Mouse (Mus musculus): Measurements from ENCODE around the gene Gabra2.

Gabra2 gene

DNA sequence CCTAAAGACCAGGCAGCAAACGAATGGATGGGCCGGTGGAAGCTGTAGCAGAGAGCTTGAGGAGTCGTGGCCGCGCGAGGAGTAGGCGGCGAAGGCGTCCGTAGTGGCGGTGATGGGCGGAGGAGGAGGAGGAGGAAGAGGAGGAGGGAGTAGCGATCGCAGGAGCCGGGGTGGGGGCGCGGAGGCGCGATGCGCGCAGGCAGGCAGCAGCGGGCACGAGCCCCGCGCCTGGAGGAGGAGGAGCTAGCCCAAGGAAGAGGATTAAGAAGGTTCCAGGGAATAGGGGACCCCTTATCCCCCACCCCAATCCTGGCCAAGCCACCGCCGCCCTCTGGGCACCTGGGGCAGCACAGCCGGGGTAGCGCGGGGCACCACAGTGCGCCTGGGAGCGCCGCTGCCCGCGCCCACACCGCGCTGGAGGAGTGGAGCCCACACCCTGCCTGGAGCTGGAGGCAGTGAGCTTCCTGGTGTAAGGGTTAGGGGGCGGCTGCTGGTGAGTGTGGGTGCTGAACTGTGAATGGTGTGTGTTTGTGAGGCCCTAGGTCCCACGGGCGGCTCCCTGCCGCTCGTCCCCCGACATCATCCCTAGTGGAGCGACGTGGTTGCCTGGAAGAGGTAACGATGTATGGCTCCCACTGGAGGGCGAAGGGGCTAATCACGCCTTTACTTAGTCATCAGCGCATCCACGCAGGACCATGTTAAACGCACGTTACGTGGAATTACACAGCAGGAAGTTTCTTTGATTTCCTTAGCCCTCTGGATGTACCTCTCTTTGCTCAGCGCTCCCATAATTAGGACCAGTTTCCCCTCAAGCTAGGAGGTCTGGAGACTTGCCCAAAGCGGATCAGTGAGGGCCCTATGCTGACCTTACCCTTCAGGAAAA is at the start of gene Gabra2:
Gabra2 (minus strand) TSS at position 125 of the 883 bp plus-strand sequence.
- no peak for DNase-seq (ENCODE audit: low spot score in 2 of 2)

DNA sequence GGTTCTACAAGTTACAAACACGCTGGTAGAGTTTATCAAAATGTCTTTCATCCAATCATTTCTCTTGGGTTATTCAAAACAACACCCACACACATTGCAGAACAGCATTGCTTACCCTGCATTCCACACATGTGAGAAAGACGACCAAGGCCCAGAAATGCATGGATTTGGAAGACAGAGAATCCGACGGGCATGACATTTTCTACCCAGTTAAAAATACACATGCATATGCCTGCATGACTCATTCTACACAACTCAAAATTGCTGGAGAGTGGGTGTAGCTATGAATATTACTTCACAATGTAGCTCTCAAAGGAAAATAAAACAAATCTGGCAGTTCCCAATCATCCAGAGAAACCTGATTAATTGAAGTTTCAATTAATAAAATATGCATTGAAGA is 41.0 kb upstream of the Gabra2 start:
- no peak for DNase-seq (ENCODE audit: low spot score in 2 of 2)

DNA sequence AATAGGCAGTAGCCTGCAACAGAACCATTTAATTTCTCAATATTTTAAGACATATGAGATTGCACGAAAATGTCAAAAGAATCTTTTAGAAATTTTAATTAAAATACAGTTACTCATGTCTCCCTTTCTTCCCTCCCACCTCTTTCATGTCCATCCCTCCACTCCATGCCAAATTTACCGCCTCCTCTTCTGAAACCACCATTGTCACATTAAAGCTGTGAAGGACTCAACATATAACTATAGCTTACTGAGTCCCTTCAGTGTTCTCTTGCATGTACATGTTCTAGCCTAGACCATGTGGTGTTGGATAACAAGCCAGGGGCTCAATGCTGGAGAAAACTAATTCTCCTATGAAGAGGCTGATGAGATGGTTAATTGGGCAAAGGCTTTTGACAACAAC is 40.2 kb upstream of the Gabra2 start:
- no peak for DNase-seq (ENCODE audit: low spot score in 2 of 2)

DNA sequence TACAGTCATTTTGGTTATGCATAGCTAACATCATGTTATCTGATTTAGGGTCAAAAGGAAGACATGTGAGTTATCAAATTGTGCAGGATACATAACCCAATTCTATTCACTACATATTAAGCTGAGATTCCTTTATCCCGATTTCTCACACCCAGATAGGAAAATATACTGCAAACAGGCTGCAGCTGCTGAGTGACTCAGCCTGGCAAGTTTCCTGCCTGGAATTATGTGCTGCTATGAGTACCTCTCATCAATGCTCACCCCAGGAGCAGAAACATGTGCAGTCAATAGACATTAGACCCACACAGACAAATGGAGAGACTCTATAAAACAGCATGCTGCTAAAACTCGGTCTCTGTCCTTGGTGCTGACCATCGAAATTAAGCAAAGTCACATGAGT is 32.1 kb upstream of the Gabra2 start:
- no peak for DNase-seq (ENCODE audit: low spot score in 2 of 2)

DNA sequence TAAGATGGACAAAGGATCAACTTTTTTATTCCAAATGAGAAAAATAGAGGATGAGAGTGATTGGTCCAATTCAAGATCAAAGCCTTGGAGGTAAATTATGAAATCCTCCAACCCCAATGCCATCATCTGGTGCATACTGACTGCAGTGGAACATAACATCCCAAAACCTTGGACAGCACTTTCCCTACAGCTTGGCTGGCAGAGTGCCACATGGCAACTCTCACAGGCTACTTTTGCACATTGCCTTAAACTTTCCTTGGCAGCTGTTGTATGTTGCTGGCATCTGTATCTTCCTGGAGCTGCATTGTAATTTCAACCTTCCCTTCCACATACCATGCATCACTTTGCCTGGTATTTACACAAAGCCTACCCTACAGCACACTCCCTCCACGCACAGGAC is 19.6 kb upstream of the Gabra2 start:
- peak in 1 of 2 experiments; percentile 12 for DNase-seq (ENCODE audit: low spot score in 2 of 2)

DNA sequence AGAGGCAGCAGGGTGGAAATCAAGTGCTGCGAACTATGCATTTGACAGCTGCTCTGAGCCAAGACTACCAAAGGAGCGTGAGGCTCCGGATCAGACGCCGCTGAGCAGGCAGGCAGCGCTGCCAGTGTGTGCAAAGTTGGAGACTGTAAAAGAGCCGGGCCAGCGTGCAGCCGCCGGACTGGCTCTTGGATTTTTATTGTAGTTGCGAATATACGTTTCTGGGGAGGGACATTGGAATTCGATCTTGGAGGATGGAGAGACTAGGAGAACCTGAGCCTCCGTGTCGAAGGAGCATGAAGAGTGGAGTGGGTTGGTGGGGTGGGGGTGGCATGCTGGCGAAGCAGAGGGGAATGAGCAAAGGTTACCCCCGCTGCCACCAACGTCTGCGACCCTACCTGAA is 469 bp downstream of the Gabra2 start:
- no peak for DNase-seq (ENCODE audit: low spot score in 2 of 2)

DNA sequence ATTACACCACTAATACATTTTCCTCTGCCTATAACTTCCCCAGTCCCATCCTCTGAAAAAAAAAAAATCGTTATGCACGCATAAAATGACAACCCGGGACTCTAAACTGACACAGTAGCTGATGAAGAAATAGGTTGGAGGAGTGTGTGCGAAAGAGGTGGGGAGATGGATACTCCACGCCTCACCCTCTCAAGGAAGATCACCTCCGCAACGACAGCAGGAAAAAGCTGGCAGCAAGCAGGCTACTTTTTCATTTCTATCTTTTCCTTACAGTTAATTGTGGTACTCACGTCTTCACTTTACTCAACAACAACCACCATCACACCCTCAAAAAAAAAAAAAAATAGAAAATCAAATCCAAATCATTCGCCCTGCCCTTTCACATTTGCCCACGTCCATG is 873 bp downstream of the Gabra2 start:
- no peak for DNase-seq (ENCODE audit: low spot score in 2 of 2)

DNA sequence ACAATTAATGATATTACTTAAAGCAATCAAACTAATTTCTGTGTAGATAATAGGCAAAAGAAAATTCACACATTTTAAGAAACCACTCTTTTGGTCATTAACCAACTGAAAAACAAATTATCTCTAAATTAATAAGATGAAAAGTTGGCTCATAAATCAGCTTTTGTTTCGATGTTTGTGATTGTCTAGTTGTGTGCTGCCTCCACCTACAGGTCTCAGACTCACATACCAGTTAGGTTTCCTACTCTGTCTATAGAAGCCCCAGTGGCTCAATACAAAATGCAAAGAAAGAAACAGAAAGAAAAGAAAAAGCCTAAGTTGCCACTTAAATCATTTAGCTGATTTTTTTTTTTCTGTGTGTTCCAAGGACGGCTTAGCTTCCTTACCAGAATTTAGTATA is 1.8 kb downstream of the Gabra2 start:
- DNase-seq (ENCODE audit: low spot score in 2 of 2): no peak

DNA sequence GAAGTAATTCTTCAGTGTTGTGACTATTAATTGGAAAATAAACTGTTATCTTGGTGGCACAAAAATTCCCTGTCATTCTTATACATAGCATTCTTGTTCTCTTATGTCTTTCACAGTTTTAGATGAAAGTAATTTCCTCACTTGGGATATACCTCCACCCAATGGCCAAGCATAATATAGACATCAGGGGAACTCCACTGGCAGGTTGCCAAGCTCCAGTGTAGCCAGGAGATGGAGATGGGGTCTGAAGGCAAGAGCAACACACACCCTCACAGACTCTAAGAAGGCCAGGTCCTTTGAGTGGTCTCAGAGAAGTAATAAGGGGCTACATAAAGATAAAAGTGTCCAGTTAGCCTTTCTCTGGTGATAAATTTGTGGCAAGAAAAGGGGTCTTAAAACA is 3.2 kb downstream of the Gabra2 start:
- no peak for DNase-seq (ENCODE audit: low spot score in 2 of 2)

DNA sequence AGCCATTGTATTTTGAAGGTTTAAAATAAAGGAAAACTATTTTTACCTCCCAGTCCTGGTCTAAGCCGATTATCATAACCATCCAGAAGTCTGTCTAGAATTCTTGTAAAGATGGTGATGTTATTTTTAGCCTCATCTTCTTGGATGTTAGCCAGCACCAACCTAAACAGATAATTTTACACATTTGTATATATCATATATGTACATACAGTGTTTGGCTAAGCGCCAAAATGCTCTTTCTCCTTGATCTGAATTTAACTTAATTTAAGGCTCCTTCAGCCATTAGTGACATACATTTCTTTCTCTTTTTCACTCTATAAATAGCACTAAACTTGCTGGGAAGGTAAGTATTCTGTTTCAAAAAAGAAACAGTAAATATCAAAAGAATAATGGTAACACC is 3.7 kb downstream of the Gabra2 start:
- DNase-seq (ENCODE audit: low spot score in 2 of 2): no peak

DNA sequence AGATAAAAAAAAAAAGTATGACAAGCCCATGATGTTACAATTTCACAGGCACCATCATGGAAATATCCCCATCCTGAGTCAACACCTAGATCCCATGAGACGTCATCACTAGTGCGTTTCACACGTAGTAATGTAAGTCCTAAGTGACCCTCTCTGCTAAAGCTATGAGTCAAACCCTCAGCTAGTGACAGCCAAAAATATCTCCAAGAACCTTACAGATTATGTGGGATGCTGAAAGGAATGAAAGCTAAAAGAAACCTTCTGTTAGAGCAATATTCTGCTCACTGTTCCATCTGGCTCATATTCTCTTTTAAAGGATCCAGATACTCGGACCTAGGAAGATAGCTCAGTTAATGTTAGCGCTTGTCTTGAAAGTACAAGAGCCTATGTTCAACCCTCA is 16.8 kb downstream of the Gabra2 start:
- no peak for DNase-seq (ENCODE audit: low spot score in 2 of 2)

DNA sequence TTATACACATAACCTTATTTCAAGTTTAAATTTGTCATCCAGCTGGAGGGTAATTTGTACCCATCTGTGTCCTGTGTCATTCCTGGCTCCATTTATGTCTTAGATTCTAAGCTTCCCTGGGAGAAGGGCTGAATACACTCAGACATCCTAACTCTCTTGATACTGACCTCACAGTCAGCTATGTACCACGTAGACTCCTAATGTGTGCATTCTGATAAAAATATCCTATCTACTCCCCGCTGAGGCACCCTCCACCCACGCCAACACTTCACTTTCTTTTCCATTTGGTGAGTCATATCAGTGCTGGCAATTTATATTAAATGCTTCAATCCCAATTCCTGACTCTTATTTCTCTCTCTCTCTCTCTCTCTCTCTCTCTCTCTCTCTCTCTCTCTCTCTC is 34.0 kb downstream of the Gabra2 start:
- no peak for DNase-seq (ENCODE audit: low spot score in 2 of 2)

DNA sequence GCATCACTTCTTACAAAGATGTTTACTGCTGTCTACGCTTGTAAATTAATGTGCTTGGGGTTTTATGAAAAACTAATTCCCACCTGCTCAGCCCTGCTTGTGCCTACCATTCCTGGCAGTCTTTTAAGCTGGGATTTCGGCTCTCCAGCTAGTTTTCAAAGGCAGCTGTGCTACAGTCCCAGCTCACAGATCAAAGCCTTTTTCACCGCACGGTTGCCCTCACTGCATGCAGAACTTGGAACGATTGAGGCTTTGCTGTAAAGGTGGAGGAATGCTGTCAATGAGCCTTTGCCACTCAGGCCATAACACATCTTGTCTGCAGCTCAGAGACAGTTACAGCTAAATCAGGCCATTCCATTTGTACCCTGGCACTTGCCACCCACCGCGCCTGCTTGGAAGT is 37.6 kb downstream of the Gabra2 start:
- DNase-seq (ENCODE audit: low spot score in 2 of 2): no peak

DNA sequence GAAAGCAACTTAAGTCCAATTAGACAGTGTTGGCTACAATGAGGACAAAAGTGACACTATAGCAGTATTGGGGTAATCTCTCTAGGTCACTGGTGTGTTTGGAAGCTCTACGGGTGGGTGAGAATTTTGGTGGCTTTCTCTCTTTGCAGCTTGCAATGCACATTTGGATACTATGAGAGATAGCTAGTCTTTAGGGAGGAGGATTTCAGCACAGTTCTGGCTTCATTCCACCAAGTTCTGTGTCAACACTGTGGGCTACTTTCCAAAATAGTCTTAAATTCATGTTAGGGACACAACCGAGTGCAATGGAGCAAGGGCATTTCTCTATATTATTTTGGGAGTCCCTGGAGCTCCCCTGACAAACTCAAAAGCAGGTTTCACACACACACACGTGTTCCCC is 58.3 kb downstream of the Gabra2 start:
- DNase-seq (ENCODE audit: low spot score in 2 of 2): peak in 1 of 2 experiments; percentile 19

DNA sequence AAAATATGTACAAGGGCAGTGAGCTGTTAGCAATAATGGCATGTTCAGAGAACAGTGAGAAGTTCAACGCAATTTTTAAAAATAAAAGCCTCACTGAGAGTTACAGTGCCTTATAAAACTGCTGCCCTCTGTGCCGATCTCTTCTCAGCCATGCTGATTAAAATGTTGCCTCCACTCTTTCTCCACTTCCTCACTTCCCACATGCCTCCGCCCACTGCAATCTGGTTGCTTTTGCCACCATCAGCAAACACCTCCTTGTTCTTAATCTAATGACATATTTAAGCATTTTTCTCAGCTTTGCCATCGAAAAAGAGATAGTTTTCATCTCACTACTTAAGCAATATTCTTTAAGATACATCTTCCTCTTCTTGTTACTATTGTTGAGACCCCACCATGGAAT is 69.7 kb downstream of the Gabra2 start:
- DNase-seq (ENCODE audit: low spot score in 2 of 2): no peak

DNA sequence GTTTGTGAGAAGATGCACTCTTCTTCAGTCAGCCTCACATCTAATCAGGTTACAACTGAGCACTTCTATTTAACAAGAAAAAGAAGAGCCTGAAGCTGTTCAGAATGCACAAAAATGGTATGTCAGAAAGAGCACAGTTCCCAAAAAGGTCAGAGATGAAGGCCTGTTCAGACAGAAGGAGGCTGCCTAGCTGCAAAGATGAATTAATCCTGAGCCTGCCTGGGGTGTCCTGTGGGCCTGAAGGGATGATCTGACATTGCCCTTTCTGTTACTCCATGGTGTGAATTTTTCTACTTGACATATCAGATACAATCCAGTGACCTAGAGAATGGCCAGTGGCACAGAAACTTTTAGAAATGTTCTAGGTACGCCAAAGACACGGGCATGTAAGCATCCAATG is 83.9 kb downstream of the Gabra2 start:
- DNase-seq (ENCODE audit: low spot score in 2 of 2): no peak

DNA sequence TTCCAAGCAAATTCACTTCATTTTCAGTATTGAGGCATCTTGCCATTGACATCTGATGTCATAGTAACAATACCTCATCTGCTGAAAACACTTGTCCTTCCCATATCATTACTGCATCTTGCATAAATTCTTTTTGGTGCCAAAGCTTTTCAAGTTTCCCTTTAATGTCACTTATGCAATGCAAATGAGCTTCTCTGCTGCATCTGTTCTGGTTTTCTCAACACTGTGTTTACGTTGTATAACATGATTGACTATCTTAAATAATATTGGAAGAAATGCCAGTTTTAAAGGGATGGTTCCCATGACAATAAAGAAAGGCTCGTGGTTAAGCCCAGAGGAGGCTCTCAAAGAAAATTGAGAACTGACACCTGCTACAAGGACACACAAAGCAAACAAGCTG is 84.4 kb downstream of the Gabra2 start:
- DNase-seq (ENCODE audit: low spot score in 2 of 2): no peak

DNA sequence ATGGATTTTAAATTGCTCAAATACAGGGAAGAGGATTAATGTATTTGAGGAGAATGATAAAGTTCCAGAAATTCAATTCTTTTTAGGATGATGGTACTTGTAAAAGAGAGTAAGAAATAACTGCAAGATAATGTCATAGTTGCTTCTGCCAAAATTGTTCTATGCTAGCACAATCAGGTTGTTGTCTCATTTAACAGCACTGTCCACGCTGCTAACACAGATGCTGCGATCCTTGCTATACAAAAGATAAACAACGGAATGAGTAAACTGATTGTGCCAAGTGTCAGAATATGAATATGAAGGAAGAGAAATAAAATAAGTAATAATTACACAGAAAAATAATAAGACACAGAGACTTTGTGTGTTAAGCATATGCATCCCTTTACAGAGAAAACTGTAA is 84.9 kb downstream of the Gabra2 start:
- DNase-seq (ENCODE audit: low spot score in 2 of 2): no peak

DNA sequence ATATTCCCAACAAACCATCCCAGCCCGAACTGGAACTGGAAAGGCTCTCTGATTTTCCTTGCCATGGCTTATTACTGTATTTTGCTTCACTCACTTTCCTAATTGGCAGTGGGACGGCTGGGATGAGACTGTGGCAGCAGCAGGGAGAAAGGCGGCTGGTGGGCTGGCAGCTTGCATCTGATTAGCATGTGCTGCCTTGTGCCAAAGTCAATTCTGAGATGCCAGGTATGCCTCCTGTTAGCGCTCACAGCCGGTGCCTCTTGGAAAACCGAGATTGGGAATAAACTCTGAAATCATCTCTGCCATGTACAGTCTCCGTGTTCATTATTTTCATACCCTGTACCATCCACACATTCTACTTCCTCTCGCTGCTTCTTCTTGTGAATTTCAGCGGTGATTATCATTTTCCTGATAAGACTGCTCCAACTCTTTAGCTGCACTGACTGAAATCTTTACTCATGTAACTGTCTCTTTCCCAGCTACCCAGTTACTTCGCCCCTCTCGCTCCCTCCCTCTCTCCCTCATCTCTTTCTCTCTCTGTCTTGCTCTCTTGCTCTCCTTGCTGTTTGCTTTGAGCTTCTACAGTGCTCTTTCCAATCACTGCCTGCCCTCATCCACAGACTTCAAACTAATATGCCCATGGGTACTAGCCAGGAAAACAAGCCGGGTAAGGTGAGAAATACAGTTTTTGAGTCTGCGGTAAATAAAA is 99.9 kb downstream of the Gabra2 start:
- no peak for DNase-seq (ENCODE audit: low spot score in 2 of 2)

DNA sequence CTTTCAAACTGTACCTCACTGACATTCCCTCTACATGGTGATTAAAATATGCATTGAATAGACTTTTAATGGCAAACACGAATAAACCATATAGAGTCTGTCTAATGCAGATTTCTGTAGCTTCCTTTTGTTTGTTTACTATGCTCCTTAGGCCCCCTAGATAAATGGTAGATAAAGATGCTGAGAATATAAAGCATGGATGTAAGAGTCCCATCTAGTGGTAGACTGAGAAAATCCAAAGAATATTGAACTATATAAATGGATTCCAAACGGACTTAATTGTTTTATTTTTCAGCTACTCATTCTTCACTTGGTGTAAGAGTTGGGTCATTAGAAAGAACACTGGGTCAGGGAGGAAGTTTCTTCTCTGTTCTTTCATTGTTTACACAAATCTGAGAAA is 102.4 kb downstream of the Gabra2 start:
- no peak for DNase-seq (ENCODE audit: low spot score in 2 of 2)

DNA sequence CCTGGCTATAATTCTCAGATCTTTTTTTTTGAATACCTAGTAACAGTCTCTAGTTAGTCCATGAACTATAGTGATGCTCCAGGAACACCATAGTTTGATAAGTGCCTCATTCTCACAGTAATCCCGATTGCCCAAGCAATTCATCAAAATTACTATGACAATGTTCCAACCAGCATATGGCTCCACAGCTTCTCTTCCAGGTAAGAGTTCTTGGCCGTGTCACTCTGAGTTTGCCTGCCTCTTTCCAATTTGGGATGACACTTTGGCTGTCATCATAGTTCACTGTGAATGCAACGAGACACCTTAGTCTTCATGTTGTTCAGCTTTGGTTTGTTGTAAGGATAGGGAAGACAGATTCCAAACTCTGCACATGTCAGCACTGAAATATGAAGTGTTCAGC is 104.8 kb downstream of the Gabra2 start:
- no peak for DNase-seq (ENCODE audit: low spot score in 2 of 2)
